Comparison of ENCODE assay signal across 9 mouse cellular contexts in genomic region chr8:111055661-111056060, GRCm38 (mm10). TPM values are rescaled to one million over a fixed set of nuclear protein-coding genes. Genes with fewer than 3 reads are reported as not detected.
DNase-seq lines count a peak whose midpoint lies in the region; ATAC-seq lines count a peak whose summit lies in the region.
"Had no signal": no experiment of that assay in that cellular context is flagged by ENCODE, and none has a peak within 500 bp of the region (broad histone marks: within the 10 kb centered on the region; RNA-seq: fewer than 3 reads in every experiment).

No protein-coding gene starts in this region.

- no peak for ATAC-seq in heart, embryonic 15.5 days (replicated peaks; ENCODE audit: insufficient number of reproducible peaks, insufficient read depth, low FRiP score, low read depth)
- ATAC-seq in hindbrain, embryonic 13.5 days (ENCODE audit: low FRiP score), result 0 out of 2 replicates have a peak, but pooled peaks have one; percentile 16
- ATAC-seq in midbrain, embryonic 13.5 days, result peak; percentile 49

- DNase-seq in heart, adult 9 months (ENCODE audit: low spot score in 2 of 2), result no peak
- DNase-seq in embryonic facial prominence, embryonic 10.5 days (ENCODE audit: low spot score), result no peak
- DNase-seq in left cerebral cortex, postnatal 14 days (ENCODE audit: low spot score in 2 of 2), result no peak
- DNase-seq in spleen, postnatal 14 days (ENCODE audit: low spot score in 2 of 2), result no peak
- no peak for DNase-seq in testis, postnatal 14 days (ENCODE audit: low spot score)

- H3K36me3 ChIP-seq in heart, embryonic 15.5 days, result peaks cover 45% of the 10 kb centered on the region
- peaks cover 75% of the 10 kb centered on the region for H3K36me3 ChIP-seq in embryonic facial prominence, embryonic 10.5 days (replicated peaks)
- H3K36me3 ChIP-seq in hindbrain, embryonic 13.5 days, result peaks cover 57% of the 10 kb centered on the region
- peaks cover 64% of the 10 kb centered on the region for H3K36me3 ChIP-seq in midbrain, embryonic 13.5 days

- WGBS in heart, embryonic 15.5 days, result 63% methylated on average over 2 of the region's 2 CpGs
- WGBS in embryonic facial prominence, embryonic 10.5 days, result 69% methylated on average over 2 of the region's 2 CpGs
- WGBS in hindbrain, embryonic 13.5 days, result 70% methylated on average over 2 of the region's 2 CpGs
- WGBS in midbrain, embryonic 13.5 days, result 70% methylated on average over 2 of the region's 2 CpGs

- H3K4me1 ChIP-seq in heart, embryonic 15.5 days (replicated peaks), result peaks cover 20% of the 10 kb centered on the region
- H3K4me1 ChIP-seq in embryonic facial prominence, embryonic 10.5 days, result peaks cover 36% of the 10 kb centered on the region
- H3K4me1 ChIP-seq in hindbrain, embryonic 13.5 days (replicated peaks), result peaks cover 19% of the 10 kb centered on the region
- peaks cover 15% of the 10 kb centered on the region for H3K4me1 ChIP-seq in midbrain, embryonic 13.5 days (replicated peaks)

- peak overlapping the region; percentile 92 for H3K4me3 ChIP-seq in heart, embryonic 15.5 days
- H3K4me3 ChIP-seq in embryonic facial prominence, embryonic 10.5 days, result peak overlapping the region; percentile 96
- H3K4me3 ChIP-seq in hindbrain, embryonic 13.5 days, result no peak overlapping the region
- H3K4me3 ChIP-seq in midbrain, embryonic 13.5 days (replicated peaks), result no peak overlapping the region

- H3K27me3 ChIP-seq in heart, embryonic 15.5 days, result no peaks in the 10 kb centered on the region
- H3K27me3 ChIP-seq in embryonic facial prominence, embryonic 10.5 days (replicated peaks; ENCODE audit: low read depth, poor library complexity, severe bottlenecking), result 0 out of 2 replicates have a peak, but pooled peaks cover under 1% of the 10 kb centered on the region
- no peaks in the 10 kb centered on the region for H3K27me3 ChIP-seq in hindbrain, embryonic 13.5 days
- H3K27me3 ChIP-seq in midbrain, embryonic 13.5 days, result no peaks in the 10 kb centered on the region

- intact Hi-C loops in left cerebral cortex, postnatal 14 days (cut with DNase I), result no loop called here

- no peak overlapping the region; the same call in 1 of the 2 replicates for H3K9ac ChIP-seq in heart, embryonic 15.5 days
- H3K9ac ChIP-seq in hindbrain, embryonic 13.5 days, result no peak overlapping the region
- no peak overlapping the region for H3K9ac ChIP-seq in midbrain, embryonic 13.5 days (replicated peaks)

- no peak overlapping the region for H3K4me2 ChIP-seq in heart, embryonic 15.5 days
- H3K4me2 ChIP-seq in hindbrain, embryonic 13.5 days, result no peak overlapping the region
- H3K4me2 ChIP-seq in midbrain, embryonic 13.5 days (replicated peaks), result no peak overlapping the region

- H3K27ac ChIP-seq in heart, embryonic 15.5 days, result no peak overlapping the region
- H3K27ac ChIP-seq in embryonic facial prominence, embryonic 10.5 days (replicated peaks), result no peak overlapping the region
- no peak overlapping the region for H3K27ac ChIP-seq in hindbrain, embryonic 13.5 days
- no peak overlapping the region for H3K27ac ChIP-seq in midbrain, embryonic 13.5 days

- H3K9me3 ChIP-seq in heart, embryonic 15.5 days (replicated peaks), result no peaks in the 10 kb centered on the region
- no peaks in the 10 kb centered on the region for H3K9me3 ChIP-seq in embryonic facial prominence, embryonic 10.5 days
- no peaks in the 10 kb centered on the region for H3K9me3 ChIP-seq in hindbrain, embryonic 13.5 days
- no peaks in the 10 kb centered on the region for H3K9me3 ChIP-seq in midbrain, embryonic 13.5 days

RNA-seq across cellular contexts. Expression of gene Exosc6, which starts 0.5 kb away (rescaled TPM):
- polyA plus RNA-seq in heart, embryonic 15.5 days (2015; fragmentation: Nextera tagmentation; extraction: Ambion mirVana), result 4.1 and 11.9 TPM in 2 replicates
- polyA plus RNA-seq in embryonic facial prominence, embryonic 10.5 days (2016; fragmentation: Nextera tagmentation; extraction: Ambion mirVana), result 20.1 and 23.8 TPM in 2 replicates
- not detected in 2 replicates for polyA plus RNA-seq in hindbrain, embryonic 13.5 days (2015; fragmentation: Nextera tagmentation; extraction: Ambion mirVana)
- polyA plus RNA-seq in midbrain, embryonic 13.5 days (2015; fragmentation: Nextera tagmentation; extraction: Ambion mirVana), result not detected in 2 replicates
- total RNA-seq in left cerebral cortex, postnatal 14 days (2021), result not detected
- polyA plus RNA-seq: urinary bladder, adult 2 months had no signal

RNA-seq across cellular contexts. Expression of gene Aars, which starts 22.7 kb away (rescaled TPM):
- polyA plus RNA-seq in heart, embryonic 15.5 days (2015; fragmentation: Nextera tagmentation; extraction: Ambion mirVana), result 28.5 and 37.9 TPM in 2 replicates
- polyA plus RNA-seq in embryonic facial prominence, embryonic 10.5 days (2016; fragmentation: Nextera tagmentation; extraction: Ambion mirVana), result 71.3 and 78.1 TPM in 2 replicates
- polyA plus RNA-seq in hindbrain, embryonic 13.5 days (2015; fragmentation: Nextera tagmentation; extraction: Ambion mirVana), result 67.7 and 70.4 TPM in 2 replicates
- polyA plus RNA-seq in midbrain, embryonic 13.5 days (2015; fragmentation: Nextera tagmentation; extraction: Ambion mirVana), result 71.9 and 73.8 TPM in 2 replicates
- total RNA-seq in left cerebral cortex, postnatal 14 days (2021), result 10 to 100 TPM; 94.1 to 98.8 TPM

RNA-seq across cellular contexts. Expression of gene Ddx19b, which starts 24.1 kb away (rescaled TPM):
- polyA plus RNA-seq in heart, embryonic 15.5 days (2015; fragmentation: Nextera tagmentation; extraction: Ambion mirVana), result 3.3 and 4.1 TPM in 2 replicates
- 7.7 and 8.9 TPM in 2 replicates for polyA plus RNA-seq in embryonic facial prominence, embryonic 10.5 days (2016; fragmentation: Nextera tagmentation; extraction: Ambion mirVana)
- 7.6 and 7.9 TPM in 2 replicates for polyA plus RNA-seq in hindbrain, embryonic 13.5 days (2015; fragmentation: Nextera tagmentation; extraction: Ambion mirVana)
- polyA plus RNA-seq in midbrain, embryonic 13.5 days (2015; fragmentation: Nextera tagmentation; extraction: Ambion mirVana), result 8.9 and 9.2 TPM in 2 replicates
- 10 to 100 TPM; 28.9 to 29.0 TPM for total RNA-seq in left cerebral cortex, postnatal 14 days (2021)

RNA-seq across cellular contexts. Expression of gene Clec18a, which starts 36.6 kb away (rescaled TPM):
- polyA plus RNA-seq in heart, embryonic 15.5 days (2015; fragmentation: Nextera tagmentation; extraction: Ambion mirVana), result not detected in 2 replicates
- polyA plus RNA-seq in embryonic facial prominence, embryonic 10.5 days (2016; fragmentation: Nextera tagmentation; extraction: Ambion mirVana), result 1.8 and 2.4 TPM in 2 replicates
- polyA plus RNA-seq in hindbrain, embryonic 13.5 days (2015; fragmentation: Nextera tagmentation; extraction: Ambion mirVana), result 0.97 and 1.4 TPM in 2 replicates
- 0.23 and 0.30 TPM in 2 replicates for polyA plus RNA-seq in midbrain, embryonic 13.5 days (2015; fragmentation: Nextera tagmentation; extraction: Ambion mirVana)
- total RNA-seq in left cerebral cortex, postnatal 14 days (2021), result 1 to 10 TPM in 1 of 2 experiments, under 1 TPM in 1; 0.75 to 1.2 TPM
- polyA plus RNA-seq: urinary bladder, adult 2 months had no signal

RNA-seq across cellular contexts. Expression of gene Pdpr, which starts 38.8 kb away (rescaled TPM):
- polyA plus RNA-seq in heart, embryonic 15.5 days (2015; fragmentation: Nextera tagmentation; extraction: Ambion mirVana), result 10.2 and 11.9 TPM in 2 replicates
- 10.8 and 11.5 TPM in 2 replicates for polyA plus RNA-seq in embryonic facial prominence, embryonic 10.5 days (2016; fragmentation: Nextera tagmentation; extraction: Ambion mirVana)
- 11.5 and 11.7 TPM in 2 replicates for polyA plus RNA-seq in hindbrain, embryonic 13.5 days (2015; fragmentation: Nextera tagmentation; extraction: Ambion mirVana)
- polyA plus RNA-seq in midbrain, embryonic 13.5 days (2015; fragmentation: Nextera tagmentation; extraction: Ambion mirVana), result 10.4 and 11.0 TPM in 2 replicates
- total RNA-seq in left cerebral cortex, postnatal 14 days (2021), result 10 to 100 TPM; 31.6 to 32.1 TPM

Comparison
In these comparisons a context has a peak if more than half of its experiments do, and no peak if none do; other contexts are left out.
1. H3K4me3 ChIP-seq: peak in heart, embryonic 15.5 days (single experiment) and embryonic facial prominence, embryonic 10.5 days (single experiment); none in hindbrain, embryonic 13.5 days (single experiment) and midbrain, embryonic 13.5 days (single experiment).